Mouse (Mus musculus) right cerebral cortex, postnatal 25 days (tissue): Measurements from ENCODE around the gene Krt17.
"Not testable (repeated sequence)": the region's sequence is repeated elsewhere in the genome, so short reads cannot be mapped to it uniquely, and the experiment has no call there.

ENCODE experiments used
- DNase-seq: peaks from one replicate; pipeline ENCODE4 v3.0.0; 2022

Gene Krt17

DNA sequence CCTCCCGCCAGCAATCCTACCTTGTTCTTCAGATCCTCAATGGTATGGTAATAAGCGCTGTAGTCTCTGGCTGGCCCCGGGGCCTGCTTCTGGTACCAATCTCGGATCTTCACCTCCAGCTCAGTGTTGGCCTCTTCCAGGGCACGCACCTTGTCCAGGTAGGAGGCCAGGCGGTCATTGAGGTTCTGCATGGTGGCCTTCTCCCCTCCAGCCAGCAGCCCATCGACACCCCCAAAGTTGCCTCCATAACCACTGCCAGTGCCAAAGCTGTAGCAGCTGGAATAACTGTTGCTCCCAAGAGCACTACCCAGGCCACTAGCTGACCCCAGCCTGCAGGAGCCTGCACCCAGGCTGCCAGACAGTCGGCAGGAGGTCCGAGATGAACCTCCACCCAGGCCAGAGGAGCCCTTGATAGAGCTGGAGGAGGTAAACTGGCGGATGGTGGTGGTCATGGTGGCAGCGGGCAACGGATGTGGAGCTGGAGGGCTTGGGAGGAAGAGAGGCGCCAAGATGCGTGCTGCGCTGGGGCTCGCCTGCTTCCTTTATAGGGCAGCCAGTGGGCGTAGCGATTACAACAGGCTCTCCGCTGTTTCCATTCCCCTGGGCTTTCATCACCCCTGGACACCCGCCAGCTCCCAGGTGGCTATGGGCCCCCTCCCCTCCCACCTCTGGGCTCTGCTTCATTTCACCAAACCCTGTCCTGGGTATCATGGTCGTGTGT is at the start of gene Krt17:
Gene Krt17 (minus strand): TSS at position 516 of the 721 bp plus-strand sequence.
- no peak for DNase-seq

DNA sequence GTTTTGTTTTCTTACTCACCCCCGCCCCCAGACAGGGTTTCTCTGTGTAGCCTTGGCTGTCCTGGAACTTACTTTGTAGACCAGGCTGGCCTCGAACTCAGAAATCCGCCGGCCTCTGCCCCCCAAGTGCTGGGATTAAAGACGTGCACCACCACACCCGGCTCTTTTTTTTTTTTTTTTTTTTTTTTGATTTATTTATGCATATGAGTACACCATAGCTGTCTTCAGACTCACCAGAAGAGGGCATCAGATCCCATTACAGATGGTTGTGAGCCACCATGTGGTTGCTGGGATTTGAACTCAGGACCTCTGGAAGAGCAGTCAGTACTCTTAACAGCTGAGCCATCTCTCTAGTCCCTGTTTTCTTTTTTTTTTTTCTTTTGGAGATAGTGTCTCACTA is 47.8 kb upstream of the Krt17 start:
- DNase-seq = not testable (repeated sequence)

DNA sequence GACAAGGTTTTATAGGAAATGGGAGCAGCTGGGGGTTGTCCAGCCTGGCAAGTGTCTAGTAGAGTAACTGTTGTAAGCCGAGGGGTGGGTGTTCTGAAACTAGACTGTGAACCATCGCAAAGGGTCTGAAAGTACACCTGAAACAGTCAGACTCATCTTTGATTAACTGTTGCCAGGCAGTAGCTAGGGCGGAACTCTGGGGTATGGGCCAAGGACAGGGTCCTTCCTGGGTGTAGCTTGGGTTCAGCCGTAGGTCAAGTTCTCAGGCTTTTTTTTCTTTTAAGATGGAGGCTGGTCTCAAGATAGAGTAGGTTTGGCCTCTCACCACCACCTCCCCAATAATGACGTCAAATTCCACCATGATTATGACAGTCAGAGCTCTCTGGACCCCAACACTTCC is 47.1 kb upstream of the Krt17 start:
- DNase-seq = no peak

DNA sequence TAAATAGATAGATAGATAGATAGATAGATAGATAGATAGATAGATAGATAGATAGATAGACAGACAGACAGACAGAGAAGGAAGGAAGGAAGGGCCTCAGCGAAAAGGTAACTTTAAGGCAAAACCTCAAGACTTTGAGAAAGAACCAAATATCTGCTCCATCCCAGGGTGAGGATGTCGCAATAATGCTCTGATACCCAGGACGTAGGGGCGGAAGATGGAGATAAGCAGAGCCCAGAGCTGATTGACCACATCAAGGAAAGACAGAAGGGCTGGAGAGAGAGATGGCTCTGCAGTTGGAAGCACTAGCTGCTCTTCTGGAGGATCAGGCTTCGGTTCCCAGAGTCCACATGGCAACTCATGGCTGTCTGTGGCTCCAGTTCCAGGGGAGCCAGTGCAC is 40.5 kb upstream of the Krt17 start:
- DNase-seq = no peak

DNA sequence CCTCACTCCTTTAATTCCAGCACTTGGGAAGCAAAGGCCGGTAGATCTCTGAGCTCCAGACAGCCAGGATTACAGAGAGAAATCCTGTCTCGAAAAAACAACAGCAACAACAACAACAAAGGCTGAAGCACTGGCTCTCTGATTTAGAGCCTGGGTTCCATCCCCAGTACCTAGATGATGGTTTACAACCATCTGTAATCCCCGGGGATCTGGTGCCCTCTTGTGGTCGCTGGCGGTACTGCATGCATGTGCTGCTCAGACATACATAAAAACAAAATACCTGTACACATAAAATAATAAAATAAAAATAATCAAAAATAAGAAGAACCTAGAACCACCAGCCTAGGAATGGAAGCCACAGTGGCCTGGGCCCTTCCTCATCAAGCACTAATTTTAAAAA is 39.5 kb upstream of the Krt17 start:
- no peak for DNase-seq

DNA sequence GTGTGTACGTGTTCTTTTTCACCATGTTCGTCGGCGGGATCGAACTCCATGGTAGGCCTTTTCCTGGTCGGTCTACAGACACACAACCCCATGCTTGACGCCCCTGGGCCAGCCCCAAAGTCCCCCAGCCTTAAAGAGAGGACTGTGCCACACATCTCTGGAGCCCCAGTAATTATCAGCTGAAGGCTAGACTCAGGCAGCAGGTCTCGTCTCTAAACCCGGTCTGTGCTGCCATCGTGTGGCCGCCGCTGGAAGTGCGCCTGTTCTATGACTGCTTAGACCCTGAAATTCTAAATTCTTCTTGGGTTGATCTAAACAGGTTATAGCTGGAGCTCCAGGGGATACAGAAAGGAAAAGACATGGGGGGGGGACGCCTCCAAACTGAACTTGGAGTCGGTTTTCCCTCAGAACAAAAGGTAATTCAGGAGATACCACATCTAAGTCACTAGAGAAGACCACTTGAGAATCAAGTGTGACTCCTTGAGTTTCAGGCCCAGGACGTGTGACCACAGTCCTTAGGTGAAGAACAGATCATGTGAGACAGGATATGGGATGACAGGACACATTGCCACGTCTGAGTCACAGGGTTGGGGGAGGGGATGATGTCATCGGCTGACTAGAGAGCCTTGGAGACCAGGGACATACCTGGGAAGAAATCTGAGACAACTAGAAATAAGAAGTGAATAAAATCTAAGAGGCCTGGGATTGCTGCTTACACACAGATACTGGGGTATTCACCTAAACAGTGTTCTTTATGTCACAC is 37.6 kb upstream of the Krt17 start:
- DNase-seq = peak; percentile 66

DNA sequence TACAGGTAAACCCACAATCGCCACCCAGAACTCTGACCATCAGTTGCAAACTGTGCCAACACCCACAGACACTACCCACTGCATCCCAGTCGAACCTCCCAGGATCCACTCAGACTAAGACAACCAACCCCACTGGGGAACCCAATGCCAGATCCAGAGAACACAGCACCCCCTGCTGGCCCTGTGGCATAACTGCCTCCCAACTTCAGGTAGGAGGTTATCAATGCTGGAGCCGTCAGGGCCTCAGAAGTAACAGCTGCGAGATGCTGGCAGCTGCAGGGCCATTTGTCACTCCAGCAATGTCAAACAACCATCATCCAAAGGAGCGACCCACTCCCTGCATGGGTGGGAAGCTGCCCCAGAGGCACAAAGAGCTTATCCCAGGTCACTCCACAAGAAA is 37.0 kb upstream of the Krt17 start:
- no peak for DNase-seq

DNA sequence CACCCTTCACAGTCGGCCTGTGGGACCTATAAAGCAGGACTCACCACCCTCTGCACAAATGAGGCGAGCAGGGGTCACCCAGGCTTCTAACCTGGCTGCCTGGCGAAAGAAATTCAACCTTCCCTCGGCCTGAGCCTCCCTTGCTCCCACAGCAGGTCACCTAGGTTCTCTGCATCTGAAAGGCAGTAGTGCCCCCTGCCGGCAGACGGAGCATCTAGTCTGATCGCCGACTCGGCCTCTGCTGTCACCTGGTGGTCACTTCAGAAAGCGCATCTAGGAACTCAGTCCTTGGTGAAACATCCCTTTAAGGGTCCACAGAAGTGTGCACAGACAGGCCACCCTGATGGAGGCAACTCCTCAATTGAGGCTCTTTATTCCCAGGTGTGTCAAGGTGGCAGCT is 34.5 kb upstream of the Krt17 start:
- peak; percentile 73 for DNase-seq

DNA sequence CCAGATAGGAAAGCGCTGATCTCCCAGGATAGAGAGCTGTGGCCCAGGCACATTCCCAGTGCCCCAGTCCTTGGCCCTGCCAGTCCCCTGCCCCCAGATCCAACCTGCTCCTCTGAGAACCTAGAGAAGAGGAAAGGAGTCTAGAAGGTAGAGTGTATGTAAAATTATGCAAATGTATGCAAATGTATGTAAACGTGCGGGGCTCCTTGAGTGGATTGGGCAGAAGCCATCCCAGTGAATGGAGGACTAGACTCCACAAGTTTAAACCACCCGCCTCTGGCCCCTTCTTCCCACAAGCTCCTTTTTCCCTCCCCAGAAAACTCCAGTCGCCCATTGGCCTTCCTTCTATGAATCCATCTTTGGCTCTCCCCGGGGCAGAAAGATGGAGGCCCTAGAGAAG is 32.1 kb upstream of the Krt17 start:
- DNase-seq = no peak

DNA sequence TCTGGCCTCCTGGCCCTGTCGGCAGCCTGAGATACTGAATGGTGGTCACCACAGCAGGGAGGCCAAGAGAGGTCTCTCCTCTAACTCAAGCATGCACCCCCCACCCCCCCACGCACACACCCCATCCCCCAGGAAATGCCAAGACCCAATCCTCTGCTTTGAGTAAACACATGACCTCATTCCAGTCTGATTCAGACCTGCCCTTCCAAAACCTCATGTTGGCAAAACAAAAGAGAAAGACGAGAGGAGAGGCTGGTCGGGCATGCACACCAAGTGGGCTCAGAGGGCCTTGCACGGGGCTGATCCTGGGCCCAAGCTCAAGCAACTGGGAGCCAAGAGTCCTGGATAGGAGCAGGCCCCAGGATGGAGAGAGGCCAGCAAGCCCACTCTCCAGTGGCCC is 29.4 kb upstream of the Krt17 start:
- DNase-seq = no peak

DNA sequence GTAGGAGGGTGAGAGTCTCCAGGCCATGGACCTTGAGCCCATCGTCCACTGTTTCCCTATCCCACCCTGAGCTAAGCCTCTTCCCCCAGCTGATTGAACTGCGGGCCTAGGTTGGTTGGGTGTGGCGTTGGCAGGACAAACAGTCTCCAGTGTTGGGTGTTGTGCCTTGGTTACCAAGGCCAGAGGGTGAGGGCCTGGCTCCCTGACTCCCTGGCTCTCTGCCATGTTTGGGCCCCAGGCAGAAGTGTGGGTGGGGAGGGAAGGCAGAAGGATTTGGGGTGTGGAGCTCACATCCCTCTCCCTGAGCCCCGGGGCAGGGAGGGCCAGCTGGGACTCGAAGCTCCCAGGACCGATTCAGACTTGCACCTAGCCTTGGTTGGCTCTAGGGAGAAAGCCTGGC is 28.1 kb upstream of the Krt17 start:
- DNase-seq = no peak

DNA sequence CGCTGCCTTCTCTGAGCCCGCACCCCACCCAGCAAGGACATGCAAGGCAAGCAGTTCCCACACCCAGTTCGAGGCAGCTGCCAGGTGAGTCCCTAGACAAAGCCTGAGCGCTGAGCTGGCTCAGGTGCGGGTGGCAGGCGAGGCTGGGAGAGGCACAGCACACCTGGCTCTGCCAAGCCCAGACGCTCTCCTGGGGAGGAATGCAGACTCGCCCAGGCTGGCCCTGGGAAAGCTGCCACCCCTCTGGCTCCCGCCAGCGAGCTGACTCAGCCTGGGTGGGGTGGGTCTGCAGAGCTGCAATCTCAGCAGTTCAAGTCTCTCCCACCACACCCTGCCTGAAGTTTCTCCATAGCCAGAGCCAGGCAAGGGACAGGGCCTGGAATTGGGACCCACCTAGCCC is 26.2 kb upstream of the Krt17 start:
- peak; percentile 60 for DNase-seq

DNA sequence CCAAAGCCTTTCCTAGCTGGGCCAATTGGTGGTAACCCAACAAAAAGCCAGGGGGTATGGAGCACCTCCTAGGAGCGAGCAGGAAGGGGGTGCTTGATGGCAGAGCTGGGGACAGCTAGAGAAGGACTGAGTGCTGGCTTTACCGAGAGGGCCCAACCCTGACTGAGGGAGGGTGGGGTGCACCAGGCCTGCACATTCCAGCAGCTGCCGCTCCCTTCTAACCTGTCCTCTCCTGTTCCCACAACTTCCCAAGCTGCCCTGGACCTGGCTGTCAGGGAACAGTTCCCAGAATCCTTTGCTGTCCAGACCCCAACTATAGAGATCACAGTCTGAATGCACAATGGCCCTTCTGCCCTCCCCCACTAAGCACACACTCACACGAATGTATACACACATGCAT is 24.2 kb upstream of the Krt17 start:
- no peak for DNase-seq

DNA sequence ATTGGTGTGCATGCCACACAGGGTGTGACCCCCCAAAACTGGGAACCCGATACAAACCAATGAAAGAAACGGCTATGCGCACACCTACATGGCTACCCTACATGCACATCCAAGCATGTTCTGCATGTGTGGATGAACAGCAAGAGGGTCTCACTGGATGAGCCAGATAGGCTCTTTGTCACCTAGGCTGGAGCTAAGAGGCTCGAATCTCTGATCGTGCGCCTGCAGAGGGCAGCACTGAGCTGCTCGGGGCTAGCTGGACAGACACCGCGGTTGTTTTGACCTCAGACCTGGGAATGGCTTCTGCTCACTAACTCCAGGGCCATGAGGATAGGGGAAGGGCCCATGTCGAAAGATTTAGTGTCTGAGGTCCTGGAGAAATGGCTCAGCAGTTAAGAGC is 21.7 kb upstream of the Krt17 start:
- DNase-seq = peak; percentile 31

DNA sequence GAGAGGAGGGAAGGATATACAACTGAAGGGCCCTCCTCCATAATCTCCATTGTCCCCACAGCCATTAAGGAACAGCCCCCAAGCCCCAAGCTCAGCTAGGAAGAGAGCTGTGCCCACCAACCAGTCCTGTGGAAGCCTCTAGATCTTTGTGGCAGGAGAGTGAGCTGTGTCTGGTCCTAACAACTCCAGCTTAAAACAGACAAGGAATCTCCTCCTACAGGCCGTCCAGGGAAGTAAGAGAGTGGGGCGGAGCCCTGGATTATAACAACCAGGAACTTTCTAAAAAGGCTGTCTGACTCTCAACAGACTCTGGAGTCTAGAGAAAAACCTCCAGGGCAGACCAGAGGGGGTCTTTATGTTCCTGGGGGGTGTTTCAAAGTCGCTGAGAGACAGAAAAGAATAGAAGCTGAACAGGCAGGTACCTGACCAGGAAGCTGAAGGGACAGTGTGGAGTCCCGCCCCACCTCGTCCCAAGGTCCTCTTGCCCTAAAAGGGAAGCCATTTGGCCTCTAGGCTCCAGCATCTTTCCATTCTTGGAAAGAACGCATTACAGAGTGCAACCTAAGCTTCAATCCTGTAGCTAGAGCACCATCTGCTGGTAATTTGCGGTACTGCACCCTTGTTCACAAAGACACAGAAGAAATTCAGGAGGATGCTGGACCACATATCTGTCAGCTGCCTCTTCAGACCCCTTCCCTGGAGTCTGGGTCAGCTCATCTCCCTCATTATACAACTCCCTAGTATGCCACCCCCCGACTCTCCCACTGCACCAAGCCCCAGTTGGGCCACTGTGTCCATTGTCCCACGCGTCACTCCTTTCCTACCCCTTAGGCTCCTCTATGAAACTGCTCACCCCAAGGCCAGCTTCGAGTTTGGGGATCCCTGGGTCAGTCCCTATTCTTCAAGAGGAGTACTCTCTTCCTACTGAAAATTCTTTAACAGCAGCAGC is 21.0 kb upstream of the Krt17 start:
- peak; percentile 70 for DNase-seq

DNA sequence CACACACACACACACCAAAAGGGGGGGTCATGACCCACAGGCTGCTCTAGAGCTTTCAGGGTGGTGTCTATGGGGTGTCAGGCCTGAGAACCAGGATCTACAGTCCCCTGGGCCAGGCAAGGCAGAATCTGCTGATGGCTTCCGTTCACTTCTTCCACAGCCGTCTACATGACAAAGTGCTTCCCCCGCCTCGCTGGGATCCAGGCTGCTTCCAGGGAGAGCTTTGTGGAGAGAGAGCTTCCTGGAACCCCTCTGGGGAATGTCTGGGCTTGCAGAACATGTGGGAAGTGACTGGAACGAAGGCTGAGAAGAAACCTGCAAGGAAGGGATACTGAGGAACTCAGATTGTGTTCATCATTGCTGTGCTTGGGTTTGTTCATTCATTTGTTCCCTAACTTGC is 17.9 kb upstream of the Krt17 start:
- DNase-seq = no peak

DNA sequence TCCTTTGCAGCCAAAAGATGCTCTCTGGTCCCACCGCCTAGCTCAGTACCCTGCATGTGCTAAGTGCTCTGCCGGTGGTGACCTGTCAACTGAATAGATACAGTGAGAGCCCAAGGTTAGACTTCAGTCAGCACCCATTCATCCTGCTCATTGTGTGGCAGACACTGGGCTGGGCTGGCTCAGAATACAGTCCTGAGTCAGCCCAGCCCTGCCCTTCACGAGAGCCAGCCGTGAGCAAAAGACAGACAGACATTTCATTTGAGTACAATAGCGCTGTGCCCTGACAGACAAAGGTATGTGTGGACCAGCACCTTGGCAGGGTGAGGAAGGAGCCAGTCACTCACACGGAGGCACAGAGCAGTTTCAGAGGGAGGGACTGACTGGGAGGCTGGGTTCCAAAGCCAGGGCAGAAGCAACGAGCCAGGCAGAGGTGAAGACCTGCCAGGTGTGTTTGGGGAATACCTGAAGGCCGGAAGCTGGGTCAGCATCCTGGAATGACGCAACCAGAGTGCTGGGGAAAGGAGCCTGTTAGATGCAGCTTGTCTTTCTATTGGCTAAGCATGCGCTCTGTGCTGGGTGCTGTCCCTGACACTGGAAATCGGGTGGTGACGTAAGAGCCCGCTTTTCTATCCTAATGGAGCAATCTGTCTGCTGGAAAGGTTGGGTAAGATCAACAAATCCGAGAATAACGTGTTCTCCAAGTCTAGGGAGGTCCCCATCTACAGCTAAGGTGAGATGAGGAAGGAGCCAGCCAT is 17.1 kb upstream of the Krt17 start:
- no peak for DNase-seq

DNA sequence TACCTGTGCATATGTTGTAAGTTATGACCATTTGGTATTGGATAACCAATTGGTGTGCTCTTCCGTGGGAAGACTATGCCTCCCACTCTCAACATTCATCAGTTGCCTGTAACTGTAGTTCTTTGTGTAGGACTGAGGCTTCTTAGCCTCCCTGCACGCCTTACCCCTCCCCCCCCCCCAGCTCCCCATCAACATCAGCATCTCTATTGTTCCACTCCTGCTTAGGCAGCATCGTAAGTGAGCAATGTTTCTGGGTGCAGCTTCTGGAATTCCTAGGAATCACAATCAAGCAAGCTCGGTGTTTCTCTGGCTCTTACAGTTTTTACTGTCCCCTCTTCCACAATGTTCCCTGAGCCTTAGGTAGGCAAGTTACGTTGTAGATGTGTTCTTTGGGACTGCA is 14.6 kb upstream of the Krt17 start:
- DNase-seq = no peak

DNA sequence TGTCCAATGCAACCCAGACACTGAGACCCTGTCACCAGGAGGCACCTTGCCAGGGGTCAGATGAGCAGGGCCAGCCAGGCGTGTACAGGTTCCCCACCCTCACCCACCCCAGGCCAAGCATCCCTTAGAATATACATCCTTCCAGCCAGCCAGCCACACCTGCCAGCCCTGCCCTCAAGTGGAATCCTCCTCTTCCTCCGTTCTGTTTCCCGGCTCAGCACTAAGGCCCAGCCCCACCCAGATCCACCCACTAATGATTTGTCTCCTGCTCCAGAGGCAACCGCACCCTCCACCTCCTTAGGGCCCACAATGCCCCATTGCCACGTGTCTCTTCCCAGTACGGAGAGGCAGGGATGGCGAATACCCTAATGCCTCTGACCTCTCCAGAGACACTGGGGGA is 13.9 kb upstream of the Krt17 start:
- DNase-seq = no peak

DNA sequence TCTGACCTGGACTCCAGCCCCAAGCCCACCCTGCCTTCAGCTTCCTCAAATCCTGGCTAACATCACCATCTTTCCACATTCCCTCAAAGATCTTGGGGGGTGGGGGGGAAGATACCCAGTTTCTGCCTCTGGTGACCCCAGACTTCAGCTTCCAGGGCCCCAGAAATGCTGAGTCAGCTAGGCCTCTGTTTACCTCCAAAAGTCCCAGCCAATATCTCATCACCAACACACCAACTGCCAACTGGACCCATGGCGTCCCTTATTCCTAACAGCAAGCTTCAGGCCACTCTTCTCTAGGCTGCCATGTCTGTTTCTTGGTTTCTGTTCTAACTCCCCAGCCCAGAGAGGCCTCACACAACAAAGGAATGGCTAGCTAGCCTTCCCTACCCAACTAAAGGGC is 11.0 kb upstream of the Krt17 start:
- no peak for DNase-seq

DNA sequence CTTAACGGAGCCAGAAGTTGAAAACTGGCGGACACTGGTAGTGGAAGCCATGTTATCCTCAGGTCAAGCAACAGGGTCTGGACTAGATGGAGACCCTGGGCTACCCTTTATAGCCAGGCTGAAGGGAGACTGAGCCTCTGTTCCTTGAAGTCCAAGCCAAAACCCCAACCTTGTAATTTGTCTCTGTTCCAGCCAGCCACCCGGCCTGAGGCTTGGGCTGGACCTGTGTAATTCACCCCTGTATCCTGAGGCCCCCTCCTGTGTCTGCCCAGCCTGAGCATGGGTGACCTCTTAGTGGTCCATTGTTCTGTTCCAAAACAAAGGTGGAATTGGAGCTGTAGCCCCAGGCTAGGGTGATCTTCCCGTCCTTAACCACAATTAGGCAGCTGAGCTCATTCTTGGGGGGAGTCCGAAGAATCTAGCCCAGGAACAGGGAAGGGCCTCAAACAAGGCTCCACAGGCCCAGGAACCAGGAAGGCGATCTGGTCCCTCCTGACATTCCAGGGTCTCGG is 9.0 kb upstream of the Krt17 start, which contains the start of gene Krt42:
Gene Krt42 (minus strand): TSS at position 51 of the 512 bp plus-strand sequence.
- DNase-seq = no peak
